Mouse (Mus musculus): ENCODE data around the gene Uts2b. TPM values are rescaled to one million over a fixed set of nuclear protein-coding genes. Genes with fewer than 3 reads are reported as not detected.

Gene Uts2b
- total RNA-seq, 1 experiment from 2014 or later = not detected

Other genes with a start within 250 kb of the Uts2b start
- not detected in 2 replicates for gene Ostn, start 62.8 kb downstream of the Uts2b start, total RNA-seq (2017)
- 87.2 and 129 TPM in 2 replicates for gene Ccdc50, start 18.6 kb upstream of the Uts2b start, total RNA-seq (2017)

All from hematopoietic stem cell, adult 5-6 weeks (primary cell).